Mouse (Mus musculus) bone marrow, adult 2 months (tissue): ENCODE data around the gene Slc9a8.

Experiments
- CTCF ChIP-seq: fragments of 200-500 bp; IDR thresholded peaks from 2 replicates; pipeline ENCODE4 v1.5.1; 2011; ENCODE audit warnings: low read length, control low read depth; ENCODE audit not compliant: control insufficient read depth, insufficient read depth
- POLR2A ChIP-seq: fragments of 200-500 bp; IDR thresholded peaks from 2 replicates; pipeline ENCODE4 v1.6.1; 2011; ENCODE audit warnings: low read depth, mild to moderate bottlenecking, control low read depth, low read length, borderline replicate concordance; ENCODE audit not compliant: control insufficient read depth

DNA sequence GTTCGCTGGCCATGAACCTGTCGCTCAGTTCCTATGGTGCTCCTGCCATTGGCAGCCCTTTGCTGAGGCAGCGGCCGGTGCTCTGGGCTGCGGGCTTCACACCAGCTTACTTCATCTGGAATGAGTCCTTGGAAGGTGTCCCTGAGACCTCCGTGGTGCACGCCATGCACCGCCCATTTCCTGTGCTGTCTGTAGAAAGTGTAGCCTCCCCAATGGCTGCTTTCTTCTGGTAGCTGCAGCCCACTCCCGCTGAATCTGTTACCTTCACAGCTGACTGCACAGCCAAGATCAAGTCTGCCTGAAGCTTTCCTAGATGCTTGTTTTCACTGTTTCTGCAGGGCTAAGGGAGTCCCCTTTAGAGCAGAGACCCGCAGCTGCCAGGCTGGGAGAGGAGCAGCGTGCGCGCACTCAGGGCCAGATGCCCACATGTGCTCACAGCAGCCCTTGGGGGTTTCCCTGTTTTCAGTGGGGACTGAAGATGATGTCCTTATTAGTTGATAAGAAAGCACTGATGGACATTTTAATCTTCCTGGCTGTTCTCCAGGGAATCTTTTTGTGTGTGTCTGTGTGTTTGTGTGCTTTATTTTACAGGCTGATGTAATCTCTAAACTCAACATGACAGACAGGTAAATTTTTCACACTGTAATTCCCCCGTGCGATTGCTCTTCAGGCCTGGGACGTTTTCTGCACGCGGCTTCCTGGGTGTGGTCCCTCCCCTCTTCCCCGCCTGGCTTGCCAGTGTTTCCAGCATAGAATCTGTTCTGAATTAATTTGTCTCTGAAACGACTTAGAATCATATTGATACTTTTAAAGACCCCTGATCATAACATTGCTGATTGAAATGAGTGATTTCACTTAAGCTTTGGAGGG lies 24.6 kb downstream of the Slc9a8 start:
- TF ChIP-seq CTCF (no peak), POLR2A (no peak)
